Mouse (Mus musculus) neural tube, embryonic 15.5 days (tissue): Measurements from ENCODE around the gene Vdr. TPM values are rescaled to one million over a fixed set of nuclear protein-coding genes. Genes with fewer than 3 reads are reported as not detected.

Experiments used
- ATAC-seq: fragments of 200-750 bp; cut with Nextera tagmentation; 2 replicates; pipeline ENCODE4 v1.8.0; 2017; ENCODE audit warnings: mild to moderate bottlenecking, moderate TSS enrichment, moderate library complexity; ENCODE audit not compliant: low FRiP score
- H3K27ac ChIP-seq: fragments of 300-500 bp; sonication (generic); replicated peaks from 2 replicates; pipeline ENCODE4 v1.5.1; 2015; ENCODE audit warnings: mild to moderate bottlenecking, inconsistent platforms
- H3K27me3 ChIP-seq: fragments of 300-500 bp; sonication (generic); replicated peaks from 2 replicates; pipeline ENCODE4 v1.6.1; 2015; ENCODE audit warnings: inconsistent platforms
- H3K36me3 ChIP-seq: fragments of 300-500 bp; sonication (generic); 2 replicates; pipeline ENCODE4 v1.6.1; 2015; ENCODE audit warnings: inconsistent platforms
- H3K4me1 ChIP-seq: fragments of 300-500 bp; sonication (generic); 2 replicates; pipeline ENCODE4 v1.6.1; 2015; ENCODE audit warnings: inconsistent platforms
- H3K4me2 ChIP-seq: fragments of 300-500 bp; sonication (generic); 2 replicates; pipeline ENCODE4 v1.6.1; 2015; ENCODE audit warnings: inconsistent platforms, mild to moderate bottlenecking, moderate library complexity
- H3K4me3 ChIP-seq: fragments of 300-500 bp; sonication (generic); replicated peaks from 2 replicates; pipeline ENCODE4 v1.5.1; 2015; ENCODE audit warnings: mild to moderate bottlenecking, inconsistent platforms
- H3K9ac ChIP-seq: fragments of 300-500 bp; sonication (generic); replicated peaks from 2 replicates; pipeline ENCODE4 v1.6.1; 2015; ENCODE audit warnings: mild to moderate bottlenecking, inconsistent platforms
- H3K9me3 ChIP-seq: fragments of 300-500 bp; sonication (generic); replicated peaks from 2 replicates; pipeline ENCODE4 v1.6.1; 2016; ENCODE audit warnings: inconsistent platforms
- WGBS: fragments of 180-500 bp; shearing (Covaris S2); methylation state at CpG from one replicate; pipeline ENCODE4 v1.1.7; 2015; ENCODE audit warnings: mixed read lengths; 5-methylcytosine and 5-hydroxymethylcytosine counted together
- polyA plus RNA-seq: library from polyadenylated mRNA; unstranded; fragments of >200 nt; fragmentation: Nextera tagmentation; extraction: Ambion mirVana; gene quantifications from 2 replicates; pipeline ENCODE4 v1.2.1, GENCODE M21; 2015

Vdr gene
- polyA plus RNA-seq, 1 experiment from 2014 or later, result 0.17 TPM

DNA sequence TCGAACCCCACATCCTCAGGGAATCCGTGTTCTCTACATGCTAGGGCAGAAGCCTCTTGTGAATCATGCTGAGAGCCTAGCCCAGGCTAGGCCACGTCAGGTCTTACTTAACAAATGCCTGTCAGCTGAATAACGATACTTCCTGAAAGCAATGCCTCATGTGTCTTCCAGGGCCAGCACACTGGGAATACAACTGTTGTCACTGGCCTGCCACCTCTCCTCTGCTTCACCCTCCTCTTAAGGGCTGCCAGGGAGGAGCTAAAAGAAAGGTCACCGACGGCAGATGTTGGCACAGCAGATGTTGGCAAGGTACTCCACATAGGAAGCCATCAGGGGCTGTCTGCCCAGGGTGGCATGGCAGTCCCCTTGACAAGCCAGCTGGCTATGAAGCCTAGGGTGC is 86.4 kb downstream of the Vdr start:
- no peaks in the 10 kb centered on the region for H3K9me3 ChIP-seq
- no peak overlapping the region for H3K4me2 ChIP-seq
- no peak overlapping the region for H3K4me3 ChIP-seq
- no peak overlapping the region for H3K9ac ChIP-seq
- H3K27me3 ChIP-seq, result no peaks in the 10 kb centered on the region
- 77% methylated on average over 6 of the region's 6 CpGs for WGBS
- no peak for ATAC-seq
- H3K36me3 ChIP-seq, result no peaks in the 10 kb centered on the region
- peaks cover 83% of the 10 kb centered on the region for H3K4me1 ChIP-seq
- no peak overlapping the region for H3K27ac ChIP-seq

DNA sequence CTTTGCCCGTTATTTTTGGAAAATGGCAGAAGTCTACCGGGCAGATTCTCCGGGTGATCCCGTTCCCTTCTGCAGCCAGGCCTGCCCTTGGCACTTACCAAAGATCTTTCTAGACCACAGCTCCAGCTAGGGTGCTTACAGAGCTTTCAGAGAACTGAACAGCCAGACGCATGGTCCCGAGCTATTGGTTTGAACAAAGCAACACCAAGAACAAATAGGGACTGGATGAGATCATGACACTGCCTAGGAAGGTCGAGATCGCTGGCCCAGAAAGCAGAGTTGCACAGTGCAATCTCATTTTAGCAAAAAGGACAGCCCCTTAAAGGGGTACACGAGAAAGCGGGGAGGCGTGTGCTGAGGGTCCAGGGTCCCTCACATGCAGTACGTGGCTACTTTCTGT is 87.0 kb downstream of the Vdr start:
- H3K27ac ChIP-seq, result no peak overlapping the region
- H3K4me2 ChIP-seq, result no peak overlapping the region

DNA sequence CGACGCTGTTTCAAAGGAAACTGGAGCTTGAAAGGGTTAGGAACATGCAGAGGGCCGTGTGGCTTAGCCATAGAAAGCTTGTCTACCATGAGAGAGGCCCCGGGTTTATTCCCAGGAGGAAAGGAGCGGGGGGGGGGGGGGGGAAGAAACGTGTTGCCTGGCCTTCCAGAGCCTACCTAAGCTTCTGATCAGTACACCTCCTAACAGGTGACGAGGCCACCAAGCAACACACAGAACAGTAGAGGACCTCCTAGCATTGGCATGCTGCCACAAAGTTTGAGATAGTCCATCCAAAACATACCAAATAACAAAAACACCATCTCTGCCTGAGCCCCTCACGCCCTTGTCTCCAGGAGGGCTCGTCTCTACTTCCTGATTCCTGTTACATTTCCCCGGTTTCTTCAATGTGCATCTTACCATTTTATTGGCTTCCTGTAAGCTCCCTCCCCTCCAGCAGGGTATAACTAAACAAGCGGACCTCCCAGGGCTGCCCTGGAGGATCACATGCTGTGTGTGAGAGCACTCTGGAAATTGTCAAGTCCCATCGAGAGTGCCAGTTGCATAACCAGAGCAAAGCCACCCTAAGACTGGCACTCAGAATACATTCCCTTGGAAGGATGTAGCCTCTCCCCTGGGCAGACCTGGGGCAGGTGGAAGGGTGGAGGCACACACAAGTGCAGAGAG is 87.7 kb downstream of the Vdr start:
- no peak for ATAC-seq
- Histone ChIP-seq H3K27me3 (no peaks in the 10 kb centered on the region), H3K4me2 (no peak overlapping the region), H3K27ac (no peak overlapping the region), H3K4me3 (no peak overlapping the region), H3K9me3 (no peaks in the 10 kb centered on the region), H3K9ac (no peak overlapping the region), H3K4me1 (peaks cover 75% of the 10 kb centered on the region), H3K36me3 (no peaks in the 10 kb centered on the region)
- 42% methylated on average over 11 of the region's 12 CpGs for WGBS

More for the DNA sequence above, 87.0 kb downstream of the Vdr start:
- no peak for ATAC-seq
- Histone ChIP-seq H3K4me1 (peaks cover 80% of the 10 kb centered on the region), H3K9ac (no peak overlapping the region), H3K4me3 (no peak overlapping the region), H3K9me3 (no peaks in the 10 kb centered on the region), H3K36me3 (no peaks in the 10 kb centered on the region), H3K27me3 (no peaks in the 10 kb centered on the region)
- WGBS, result 62% methylated on average over 12 of the region's 12 CpGs

DNA sequence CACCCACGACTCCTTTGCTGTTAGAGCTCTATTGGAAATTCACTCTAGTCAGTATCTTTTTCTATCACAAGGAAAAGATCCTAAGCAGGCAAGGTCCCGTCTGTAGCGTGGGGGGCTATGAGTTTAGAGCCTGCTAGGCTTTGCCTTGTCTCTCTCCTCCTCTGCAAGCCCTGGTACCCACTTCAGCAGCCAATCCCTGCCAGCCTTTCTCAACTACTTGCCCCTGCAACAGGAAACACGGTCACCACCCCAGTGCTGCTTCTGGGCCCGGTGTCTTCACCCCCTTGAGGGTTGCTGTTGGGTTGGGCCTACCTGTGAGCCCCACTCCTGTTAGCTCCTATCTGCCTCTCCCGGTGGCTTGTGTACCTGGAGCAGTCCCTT is 88.5 kb downstream of the Vdr start:
- Histone ChIP-seq H3K4me3 (no peak overlapping the region), H3K27me3 (no peaks in the 10 kb centered on the region), H3K4me1 (peaks cover 69% of the 10 kb centered on the region), H3K4me2 (no peak overlapping the region), H3K9ac (no peak overlapping the region), H3K9me3 (no peaks in the 10 kb centered on the region), H3K27ac (peak overlapping the region; percentile 4; the same call in 1 of the 2 replicates), H3K36me3 (no peaks in the 10 kb centered on the region)
- 65% methylated on average over 6 of the region's 6 CpGs for WGBS
- ATAC-seq, result no peak

DNA sequence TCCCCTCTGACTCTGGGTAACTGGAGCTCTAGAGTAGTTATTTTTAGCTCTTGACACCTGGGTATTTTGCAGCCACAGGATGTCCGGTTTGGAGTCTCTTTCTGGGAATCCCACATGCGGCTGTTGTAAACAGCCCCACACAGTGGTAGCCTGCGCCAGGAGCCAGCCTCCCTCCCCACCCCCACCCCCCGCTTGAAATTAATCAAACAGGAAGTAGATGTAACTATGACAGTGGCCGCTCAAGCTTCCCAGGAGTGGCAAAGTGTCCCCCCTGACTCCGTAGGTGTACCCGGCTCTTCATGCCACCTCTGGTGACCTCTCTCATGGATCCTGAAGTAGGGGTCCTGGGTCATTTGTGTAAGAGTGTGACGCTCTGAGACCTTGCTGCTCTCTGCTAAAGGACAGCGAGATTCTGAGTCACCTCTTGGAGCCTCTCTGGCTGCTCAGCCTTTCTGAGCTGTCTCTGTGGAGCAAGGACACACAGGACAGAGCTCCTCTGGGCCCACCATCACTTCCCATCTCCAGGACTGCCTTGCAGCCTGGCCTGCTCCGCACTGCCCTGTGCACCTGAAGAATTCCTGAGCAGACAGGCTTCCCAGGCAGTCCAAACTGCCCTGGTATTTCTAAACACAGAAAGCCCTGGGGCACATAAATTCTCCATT is 89.0 kb downstream of the Vdr start:
- H3K9me3 ChIP-seq, result no peaks in the 10 kb centered on the region
- H3K4me1 ChIP-seq, result peaks cover 64% of the 10 kb centered on the region
- no peak for ATAC-seq
- H3K27ac ChIP-seq, result 0 out of 2 replicates have a peak overlapping the region, but pooled peaks have one; percentile 4
- H3K27me3 ChIP-seq, result no peaks in the 10 kb centered on the region
- H3K4me3 ChIP-seq, result no peak overlapping the region
- 63% methylated on average over 10 of the region's 10 CpGs for WGBS
- H3K4me2 ChIP-seq, result no peak overlapping the region
- H3K36me3 ChIP-seq, result no peaks in the 10 kb centered on the region
- no peak overlapping the region for H3K9ac ChIP-seq

DNA sequence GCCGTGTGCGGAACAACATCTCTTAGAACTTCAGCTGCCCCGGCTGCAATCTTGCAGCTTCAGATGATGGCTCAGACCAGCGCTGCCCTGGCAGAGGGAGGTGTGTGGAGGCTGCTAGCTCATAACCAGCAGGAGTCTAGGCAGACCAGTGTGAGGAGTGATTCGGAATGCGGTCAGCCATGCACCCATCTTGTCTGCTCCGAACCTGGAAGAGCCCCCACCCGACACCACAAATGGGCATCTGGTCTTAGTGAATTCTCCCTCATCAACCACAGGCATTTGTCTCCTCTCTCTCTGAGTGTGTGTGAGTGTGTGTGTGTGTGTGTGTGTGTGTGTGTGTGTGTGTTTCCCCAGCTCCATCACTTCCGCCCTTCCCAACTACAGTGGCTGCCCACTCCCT is 90.5 kb downstream of the Vdr start:
- Histone ChIP-seq H3K27ac (0 out of 2 replicates have a peak overlapping the region, but pooled peaks have one; percentile 18), H3K27me3 (no peaks in the 10 kb centered on the region), H3K9ac (no peak overlapping the region), H3K4me2 (no peak overlapping the region), H3K4me3 (no peak overlapping the region), H3K9me3 (no peaks in the 10 kb centered on the region), H3K4me1 (peaks cover 53% of the 10 kb centered on the region), H3K36me3 (no peaks in the 10 kb centered on the region)
- WGBS, result 83% methylated on average over 9 of the region's 9 CpGs
- no peak for ATAC-seq

DNA sequence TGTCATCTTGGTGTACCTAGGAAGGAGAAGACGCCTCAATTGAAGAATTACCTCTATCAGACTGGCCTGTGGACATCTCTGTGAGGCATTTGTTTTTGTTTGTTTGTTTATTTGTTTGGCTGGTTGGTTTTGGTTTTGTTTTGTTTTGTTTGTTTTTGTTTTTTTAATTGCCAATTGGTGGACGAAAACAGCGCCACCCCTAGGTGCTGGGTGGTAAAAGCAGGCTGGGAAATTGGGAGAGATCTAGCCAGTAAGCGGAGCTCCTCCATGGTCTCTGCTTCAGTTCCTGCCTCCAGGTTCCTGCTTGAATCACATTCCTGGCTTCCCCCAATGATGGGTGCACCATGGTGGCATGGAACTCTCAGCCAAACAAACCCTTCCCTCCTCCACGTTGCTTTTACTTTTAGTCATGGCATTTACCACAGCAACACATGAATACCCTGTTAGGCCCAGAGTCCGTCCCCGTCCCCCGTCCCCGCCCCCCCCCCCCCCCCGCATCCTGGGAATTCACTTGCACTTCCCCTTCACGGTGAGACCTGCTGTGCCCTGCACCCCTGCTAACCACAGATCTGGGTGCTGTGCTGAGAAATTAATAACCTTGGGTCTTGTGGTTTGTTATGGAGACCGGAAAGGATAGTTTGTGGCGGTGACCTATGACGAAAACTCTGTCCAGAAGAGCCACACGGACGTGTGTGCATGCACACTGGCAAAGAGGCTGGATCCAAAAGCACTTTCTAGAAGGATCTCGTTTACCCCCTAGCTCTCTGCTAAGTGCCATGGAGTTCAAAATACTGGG is 94.0 kb downstream of the Vdr start:
- ATAC-seq, result no peak
- H3K9ac ChIP-seq, result no peak overlapping the region
- WGBS, result 90% methylated on average over 17 of the region's 17 CpGs

DNA sequence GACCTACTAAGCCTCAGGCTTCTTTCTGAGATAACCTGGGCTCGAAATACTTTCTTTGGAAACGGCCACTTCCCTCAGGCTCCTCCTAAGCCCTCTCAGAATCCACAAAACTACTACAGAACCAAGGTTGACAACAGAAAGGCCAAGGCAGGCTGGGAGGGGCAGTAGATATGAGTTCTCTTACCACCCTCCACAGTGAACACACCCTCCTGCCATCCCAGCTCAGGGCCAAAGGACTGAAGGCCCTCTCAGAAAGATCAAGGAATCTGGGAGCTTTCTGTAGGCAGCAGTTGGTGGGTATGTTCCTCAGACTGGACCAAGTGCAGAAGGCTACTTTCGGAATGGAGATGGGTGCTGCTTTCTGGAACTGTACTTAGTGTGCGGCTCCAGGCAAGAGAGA is 95.2 kb downstream of the Vdr start:
- 95% methylated on average over 4 of the region's 4 CpGs for whole genome bisulfite sequencing
- Histone ChIP-seq H3K36me3 (peaks cover 5% of the 10 kb centered on the region), H3K9me3 (no peaks in the 10 kb centered on the region), H3K4me2 (no peak overlapping the region), H3K27me3 (no peaks in the 10 kb centered on the region), H3K27ac (no peak overlapping the region), H3K4me3 (no peak overlapping the region), H3K4me1 (peaks cover 54% of the 10 kb centered on the region), H3K9ac (no peak overlapping the region)
- ATAC-seq, result no peak

More for the DNA sequence above, 94.0 kb downstream of the Vdr start:
- no peak overlapping the region for H3K27ac ChIP-seq
- no peak overlapping the region for H3K4me2 ChIP-seq
- H3K9me3 ChIP-seq, result no peaks in the 10 kb centered on the region
- H3K4me3 ChIP-seq, result no peak overlapping the region
- no peaks in the 10 kb centered on the region for H3K27me3 ChIP-seq
- H3K36me3 ChIP-seq, result no peaks in the 10 kb centered on the region
- peaks cover 52% of the 10 kb centered on the region for H3K4me1 ChIP-seq

DNA sequence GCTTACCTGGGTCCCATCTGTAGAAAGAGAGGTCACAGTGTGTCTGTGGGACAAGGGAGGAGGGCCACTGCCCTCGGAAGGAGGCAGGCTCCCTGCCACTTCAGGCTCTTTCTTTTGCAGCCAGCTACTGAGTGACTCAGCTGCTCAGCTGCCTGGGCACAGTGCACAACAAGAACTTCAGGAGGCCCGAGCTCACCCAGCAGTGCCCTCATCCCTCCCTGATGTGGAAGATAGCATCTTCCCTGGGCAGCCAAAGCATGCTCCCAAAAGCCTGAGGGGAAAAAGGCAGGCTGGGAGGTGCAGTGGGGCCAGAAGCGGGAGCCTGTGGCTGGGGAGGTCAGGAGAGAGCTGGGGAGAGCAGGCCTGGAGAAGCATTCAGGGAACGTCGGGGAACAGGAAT is 95.7 kb downstream of the Vdr start:
- no peak overlapping the region for H3K9ac ChIP-seq
- H3K4me3 ChIP-seq, result no peak overlapping the region
- no peaks in the 10 kb centered on the region for H3K9me3 ChIP-seq
- H3K27me3 ChIP-seq, result no peaks in the 10 kb centered on the region
- peaks cover 53% of the 10 kb centered on the region for H3K4me1 ChIP-seq
- 64% methylated on average over 5 of the region's 5 CpGs for WGBS
- no peak overlapping the region for H3K4me2 ChIP-seq
- H3K27ac ChIP-seq, result no peak overlapping the region
- peaks cover 6% of the 10 kb centered on the region for H3K36me3 ChIP-seq
- no peak for ATAC-seq

DNA sequence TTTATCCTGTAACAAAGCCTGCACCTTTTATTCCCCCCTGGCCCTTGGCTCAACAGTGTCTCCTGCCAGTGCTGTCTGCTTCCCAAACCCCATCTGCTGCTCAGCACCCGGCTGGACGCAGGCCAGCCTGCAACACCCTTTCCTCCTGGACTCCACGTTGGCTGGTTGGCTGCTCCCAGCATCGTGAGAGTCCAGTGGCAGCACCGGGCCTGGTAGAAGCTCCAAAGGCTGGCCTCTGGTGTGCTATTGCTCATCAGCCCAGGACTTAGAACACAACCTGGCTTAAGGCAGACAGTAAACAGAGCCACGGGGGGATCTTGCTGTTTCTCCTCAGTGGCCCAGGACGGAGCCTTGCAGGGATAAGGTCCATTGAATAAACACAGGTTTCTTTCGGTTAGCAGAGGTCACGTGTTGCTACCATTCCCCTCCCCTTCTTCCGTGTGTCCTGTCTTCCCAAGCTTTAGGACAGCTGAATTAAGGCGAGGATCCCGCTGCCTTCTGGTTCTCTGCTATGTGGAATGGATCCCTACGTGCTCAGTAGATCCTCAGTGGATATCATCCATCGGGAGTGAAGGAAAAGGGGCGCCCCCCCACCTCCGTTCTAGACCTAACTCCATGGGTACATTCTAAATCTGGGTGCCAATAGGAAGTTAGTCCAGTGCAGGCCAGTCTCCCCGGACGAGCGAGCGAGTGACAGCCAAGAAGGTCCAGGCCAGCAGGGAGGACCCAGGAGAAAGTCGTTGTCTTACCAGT is 96.8 kb downstream of the Vdr start:
- Histone ChIP-seq H3K27me3 (no peaks in the 10 kb centered on the region), H3K4me3 (no peak overlapping the region), H3K9me3 (no peaks in the 10 kb centered on the region), H3K9ac (0 out of 2 replicates have a peak overlapping the region, but pooled peaks have one; percentile 14), H3K36me3 (peaks cover 14% of the 10 kb centered on the region), H3K4me1 (peaks cover 50% of the 10 kb centered on the region), H3K27ac (peak overlapping the region; percentile 60; the same call in 1 of the 2 replicates), H3K4me2 (no peak overlapping the region)
- ATAC-seq, result no peak
- 59% methylated on average over 21 of the region's 21 CpGs for WGBS

DNA sequence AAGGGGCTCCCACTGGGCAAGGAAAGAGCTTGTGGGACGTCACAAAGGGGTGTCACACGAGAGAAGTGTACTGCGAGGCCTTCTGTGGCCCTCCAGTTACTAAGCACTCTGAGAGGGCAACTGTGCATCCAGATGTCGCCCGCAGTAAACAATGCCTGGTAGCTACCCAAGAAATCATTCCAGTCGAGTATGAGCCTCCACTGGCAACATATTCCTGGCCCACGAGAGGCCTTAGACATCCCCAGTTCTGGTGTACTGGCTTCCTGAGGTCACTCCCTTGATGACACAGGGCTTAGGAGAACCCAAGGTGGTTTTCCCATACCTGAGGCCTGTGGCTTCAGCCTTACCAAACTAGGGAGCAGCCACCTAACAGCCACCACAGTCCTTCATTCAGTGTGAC is 97.6 kb downstream of the Vdr start:
- Histone ChIP-seq H3K36me3 (peaks cover 21% of the 10 kb centered on the region), H3K4me2 (no peak overlapping the region), H3K27me3 (no peaks in the 10 kb centered on the region), H3K9me3 (no peaks in the 10 kb centered on the region), H3K4me3 (no peak overlapping the region), H3K27ac (peak overlapping the region; percentile 65), H3K4me1 (peaks cover 48% of the 10 kb centered on the region), H3K9ac (no peak overlapping the region)
- 44% methylated on average over 7 of the region's 7 CpGs for WGBS
- ATAC-seq, result 0 out of 2 replicates have a peak, but pooled peaks have one; percentile 1
